Mouse (Mus musculus) gastrocnemius, postnatal 14 days (tissue): ENCODE data around the gene Olfr486. TPM values are rescaled to one million over a fixed set of nuclear protein-coding genes. Genes with fewer than 3 reads are reported as not detected.
"Not testable (repeated sequence)": the region's sequence is repeated elsewhere in the genome, so short reads cannot be mapped to it uniquely, and the experiment has no call there.

Source experiments
- DNase-seq: peaks from one replicate; pipeline ENCODE4 v3.0.0; 2021; ENCODE audit warnings: mixed read lengths
- intact Hi-C: fragments of 180-260 bp; cut with DNase I; formaldehyde crosslinking; loops from one replicate; pipeline ENCODE4 v1.15.1; 2025; ENCODE audit warnings: low total_unique reads
- long read RNA-seq, 2 experiments: library from polyadenylated mRNA; stranded (forward); transcript quantifications; one replicate each; pipeline ENCODE4 v2.0.0; 2021
- total RNA-seq, 2 experiments: library from RNA; stranded (reverse); gene quantifications; 2 replicates each; pipeline ENCODE4 v1.2.3; 2021

The Olfr486 gene
- not detected for total RNA-seq
- long read RNA-seq, experiment 1: 0 reads
- long read RNA-seq, experiment 2: 0 reads

GRCm38 (mm10) chr7:108172642-108173041 is at the start of gene Olfr486:
Gene Olfr486, minus strand, starts transcription at chr7:108172742.
- intact Hi-C loops, DNase-seq: not testable (repeated sequence)

GRCm38 (mm10) chr7:108214536-108214935 is 42.0 kb upstream of the Olfr486 start, which contains the start of gene Olfr487:
Gene Olfr487, minus strand, starts transcription at chr7:108214636.
- DNase-seq, intact Hi-C loops: not testable (repeated sequence)

- DNase-seq: no peak
- intact Hi-C loops: no loop called here
Observed at GRCm38 (mm10) chr7:108196938-108197337, 24.4 kb upstream of the Olfr486 start.

- intact Hi-C loops, DNase-seq: not testable (repeated sequence)
Observed at GRCm38 (mm10) chr7:108196337-108196736, 23.8 kb upstream of the Olfr486 start.

GRCm38 (mm10) chr7:108192714-108193113 is 20.2 kb upstream of the Olfr486 start:
- intact Hi-C loops, DNase-seq: not testable (repeated sequence)

GRCm38 (mm10) chr7:108191196-108191595 is 18.7 kb upstream of the Olfr486 start:
- intact Hi-C loops, DNase-seq: not testable (repeated sequence)

- intact Hi-C loops, DNase-seq: not testable (repeated sequence)
Observed at GRCm38 (mm10) chr7:108185237-108185636, 12.7 kb upstream of the Olfr486 start.

- intact Hi-C loops, DNase-seq: not testable (repeated sequence)
Observed at GRCm38 (mm10) chr7:108184401-108184800, 11.9 kb upstream of the Olfr486 start.

GRCm38 (mm10) chr7:108159771-108160170 is 12.8 kb downstream of the Olfr486 start, which contains the start of gene Olfr485:
Gene Olfr485, minus strand, starts transcription at chr7:108159871.
- intact Hi-C loops: no loop called here
- no peak for DNase-seq

GRCm38 (mm10) chr7:108127349-108127748 is 45.2 kb downstream of the Olfr486 start, which contains the start of gene Olfr484:
Gene Olfr484, minus strand, starts transcription at chr7:108127449.
- no peak for DNase-seq
- intact Hi-C loops: no loop called here

Other genes with a start within 250 kb of the Olfr486 start
- gene Olfr473, start 242.3 kb downstream of the Olfr486 start, total RNA-seq: not detected
- gene Olfr474, start 218.1 kb downstream of the Olfr486 start, total RNA-seq: not detected
- gene Olfr476, start 207.9 kb downstream of the Olfr486 start, total RNA-seq: not detected
- not detected for gene Olfr477, start 186.0 kb downstream of the Olfr486 start, total RNA-seq
- gene Olfr478, start 138.8 kb downstream of the Olfr486 start, total RNA-seq: not detected
- not detected for gene Olfr479, start 122.0 kb downstream of the Olfr486 start, total RNA-seq
- not detected for gene Olfr480, start 105.4 kb downstream of the Olfr486 start, total RNA-seq
- gene Olfr481, start 92.9 kb downstream of the Olfr486 start, total RNA-seq: not detected
- gene Olfr482, start 75.2 kb downstream of the Olfr486 start, total RNA-seq: 1 to 10 TPM in 1 of 2 experiments, under 1 TPM in 1; 0.76 to 1.1 TPM
- gene Olfr483, start 71.9 kb downstream of the Olfr486 start, total RNA-seq: not detected
- not detected for gene Olfr484, start 45.3 kb downstream of the Olfr486 start, total RNA-seq
- gene Olfr485, start 12.9 kb downstream of the Olfr486 start, total RNA-seq: not detected
- not detected for gene Olfr487, start 41.9 kb upstream of the Olfr486 start, total RNA-seq
- gene Olfr488, start 85.6 kb upstream of the Olfr486 start, total RNA-seq: not detected
- gene Olfr490, start 116.2 kb upstream of the Olfr486 start, total RNA-seq: not detected
- not detected for gene Olfr491, start 140.7 kb upstream of the Olfr486 start, total RNA-seq
- gene Olfr492, start 150.9 kb upstream of the Olfr486 start, total RNA-seq: not detected
- gene Olfr493, start 174.2 kb upstream of the Olfr486 start, total RNA-seq: not detected
- not detected for gene Olfr494, start 192.6 kb upstream of the Olfr486 start, total RNA-seq
- gene Olfr495, start 220.4 kb upstream of the Olfr486 start, total RNA-seq: not detected
- gene Olfr497, start 247.7 kb upstream of the Olfr486 start, total RNA-seq: not detected